Mouse (Mus musculus) thymus, postnatal 10 days (tissue): ENCODE results near the gene Lrrc14b.

Source experiments
- DNase-seq, 2 experiments: peaks; one replicate each; pipeline ENCODE4 v3.0.0; 2021; ENCODE audit warnings: low spot score in 2 of 2

Lrrc14b gene

DNA sequence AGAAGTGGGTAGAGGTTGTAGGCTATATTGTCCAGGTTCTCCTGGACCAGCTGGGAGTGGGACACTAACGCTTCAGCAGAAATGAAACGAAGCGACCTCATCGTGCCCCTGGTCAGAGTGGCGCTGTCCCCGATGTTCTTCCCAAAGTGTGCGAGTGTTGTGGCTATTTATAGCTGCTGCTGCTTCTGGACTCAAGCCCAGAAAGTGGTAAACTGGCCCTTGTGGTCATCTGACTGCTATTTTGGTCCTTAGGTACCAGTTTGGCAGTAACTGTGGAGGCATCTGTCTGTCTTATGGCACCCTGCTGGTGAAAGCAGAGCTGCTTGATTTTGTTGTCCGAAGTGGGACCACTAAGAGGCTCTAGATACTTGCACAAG lies at the start of gene Lrrc14b:
TSS of gene Lrrc14b (minus strand) at position 147 of the 377 bp plus-strand sequence.
- DNase-seq, result no peak

DNA sequence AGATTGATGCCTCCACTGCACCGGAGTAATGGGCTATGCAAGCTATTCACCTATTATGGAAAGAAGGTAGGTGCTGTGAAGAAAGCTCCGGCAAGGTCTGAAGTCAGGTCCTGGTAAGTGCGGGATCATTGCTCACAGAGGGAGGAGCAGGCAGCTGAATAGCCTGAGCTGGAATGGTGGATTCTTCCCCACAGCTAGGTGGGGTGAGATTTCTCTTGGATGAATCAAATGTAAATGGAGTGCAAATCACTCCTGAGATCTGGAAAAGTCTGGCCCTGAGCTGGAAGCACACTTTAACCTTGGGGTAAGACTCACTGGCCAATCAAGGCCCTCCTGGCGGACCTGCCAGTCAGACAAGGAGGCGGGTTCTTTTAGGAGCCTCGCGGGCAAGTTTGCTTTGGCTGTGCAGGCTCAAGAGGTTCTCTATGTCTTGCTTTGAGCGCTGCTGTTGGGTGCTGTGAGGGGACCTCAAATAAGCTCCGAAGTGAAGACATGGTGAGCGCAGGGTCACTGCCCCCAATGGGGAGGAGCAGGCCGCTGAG lies 35.6 kb upstream of the Lrrc14b start, which contains the start of gene Ftl1-ps1:
TSS of gene Ftl1-ps1 (plus strand) at position 397 of the 542 bp plus-strand sequence.
- DNase-seq, result no peak

DNA sequence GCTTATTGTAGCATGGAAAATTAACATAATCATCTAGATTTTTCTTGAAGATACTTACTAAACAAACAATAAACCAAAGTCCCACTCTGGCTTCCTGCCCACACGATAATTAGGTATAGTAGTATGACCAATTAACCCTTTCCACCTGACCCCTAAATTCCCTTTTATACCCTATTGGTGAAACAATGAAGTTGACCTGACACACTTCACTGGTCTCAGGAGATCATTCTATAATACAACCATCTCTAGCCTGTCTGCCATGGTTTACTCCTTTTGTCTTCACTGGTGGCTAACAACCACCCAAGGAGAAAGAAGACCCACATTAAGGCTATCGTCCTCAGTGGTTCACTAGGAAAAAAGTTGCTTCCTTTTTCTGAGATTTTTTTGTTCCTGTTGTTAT lies 27.4 kb upstream of the Lrrc14b start:
- DNase-seq, result no peak

- peak; percentile 28 to 32 for DNase-seq
Observed at GRCm38 (mm10) chr13:74390371-74390990, 26.7 kb upstream of the Lrrc14b start, which contains the start of gene Zfp72. TSS of gene Zfp72 (minus strand) at chr13:74390836.

DNA sequence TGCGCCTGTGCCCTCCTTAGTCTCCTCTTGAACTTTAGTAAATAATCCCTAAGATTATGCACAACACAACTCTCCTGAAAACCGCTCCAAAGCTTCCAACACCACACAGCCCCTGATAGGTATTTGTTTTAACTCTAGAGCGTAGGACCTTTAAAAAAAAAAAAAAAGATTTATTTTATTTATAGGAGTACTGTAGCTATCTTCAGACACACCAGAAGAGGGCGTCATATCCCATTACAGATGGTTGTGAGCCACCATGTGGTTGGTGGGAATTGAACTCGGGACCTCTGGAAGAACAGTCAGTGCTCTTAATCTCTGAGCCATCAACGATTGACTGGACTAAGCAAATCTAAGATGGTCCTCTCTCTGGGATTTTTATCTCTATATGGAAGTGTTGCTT lies 25.9 kb upstream of the Lrrc14b start:
- no peak for DNase-seq

- no peak for DNase-seq
Observed at GRCm38 (mm10) chr13:74382289-74382688, 18.5 kb upstream of the Lrrc14b start.

- DNase-seq, result no peak
Observed at GRCm38 (mm10) chr13:74381533-74382276, 17.9 kb upstream of the Lrrc14b start.

DNA sequence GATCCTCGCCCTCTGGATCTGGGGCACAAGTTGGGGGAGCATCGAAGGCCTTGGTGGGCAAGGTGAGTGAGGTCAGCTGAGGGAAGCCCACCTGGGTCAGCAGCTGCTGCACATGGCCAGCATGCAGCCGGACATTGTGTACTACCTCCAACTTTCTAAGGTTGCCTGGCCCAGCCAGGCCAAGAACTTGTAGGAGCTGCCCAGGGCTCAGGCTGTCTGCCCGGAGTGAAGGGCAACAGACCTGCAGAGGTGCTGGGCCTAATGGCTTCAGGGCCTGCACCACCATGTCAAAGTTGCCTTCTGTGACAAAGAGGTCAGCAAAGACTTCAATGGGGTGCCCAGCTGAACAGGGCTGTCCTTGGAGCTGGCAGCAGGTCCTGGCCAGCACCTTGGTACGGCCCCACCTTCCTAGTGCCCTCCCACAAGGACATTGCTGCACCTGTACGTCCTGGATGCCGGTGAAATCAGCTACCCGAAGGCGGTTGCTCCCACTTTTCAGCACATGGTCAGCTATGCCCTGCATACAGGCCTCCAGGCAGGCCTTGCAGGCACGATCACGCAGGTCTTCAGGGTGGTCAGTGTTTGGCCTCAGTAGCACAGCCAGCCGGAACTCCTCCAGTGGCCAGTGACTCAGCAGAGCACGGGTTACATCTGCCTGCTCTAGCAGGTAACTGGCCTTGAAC lies 488 bp downstream of the Lrrc14b start:
- DNase-seq, result no peak

GRCm38 (mm10) chr13:74362218-74362617 lies 1.6 kb downstream of the Lrrc14b start:
- DNase-seq, result no peak

GRCm38 (mm10) chr13:74356491-74356890 lies 7.3 kb downstream of the Lrrc14b start:
- DNase-seq, result no peak

- DNase-seq, result no peak
Observed at GRCm38 (mm10) chr13:74350435-74350906, 13.3 kb downstream of the Lrrc14b start.

DNA sequence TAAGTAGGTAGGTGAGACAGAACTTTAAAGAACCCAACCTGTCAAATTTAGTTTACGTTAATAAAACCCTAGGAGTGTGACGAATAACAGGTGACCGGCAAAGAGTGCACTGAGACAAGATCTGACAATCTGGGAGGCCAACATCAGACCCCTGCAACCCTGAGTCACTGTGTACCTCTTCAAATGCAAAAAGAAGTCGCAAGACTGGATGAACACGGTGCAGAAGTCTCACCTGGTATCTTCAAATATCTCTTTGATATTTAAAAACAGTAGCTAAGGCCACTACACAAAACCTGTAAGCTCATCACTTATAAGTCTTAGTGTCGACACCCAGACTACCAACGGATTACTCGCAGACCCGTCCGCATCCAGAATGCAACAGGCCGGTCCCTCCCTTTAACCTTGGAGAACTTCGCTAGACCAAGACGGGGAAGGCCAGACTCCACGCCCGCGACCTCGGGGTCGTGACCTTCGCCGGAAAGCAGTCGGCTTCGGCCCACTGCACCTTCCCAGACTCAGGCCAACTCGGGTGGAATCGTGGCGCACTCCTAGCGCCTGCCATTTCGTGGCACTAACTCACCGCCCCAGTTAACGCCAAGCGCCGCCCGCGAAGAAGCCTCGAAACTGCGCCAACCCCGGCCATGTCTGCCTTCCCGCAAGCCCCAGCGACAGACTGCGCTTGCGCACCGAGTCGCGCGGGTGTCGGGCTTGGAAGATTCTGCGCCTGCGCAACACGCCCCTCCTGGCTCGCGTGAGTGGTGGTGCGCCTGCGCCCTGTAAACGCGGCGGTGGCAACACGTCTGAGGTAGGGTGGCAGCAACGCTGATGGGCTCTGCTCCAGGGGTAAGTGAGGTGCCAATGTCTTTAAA lies 14.0 kb downstream of the Lrrc14b start, which contains the start of the genes Sdha and Ccdc127:
TSS of gene Sdha (minus strand) at position 715 of the 869 bp plus-strand sequence.
TSS of gene Ccdc127 (plus strand) at position 744 of the 869 bp plus-strand sequence.
- peak; percentile 94 to 97 for DNase-seq

GRCm38 (mm10) chr13:74341036-74341435 lies 22.8 kb downstream of the Lrrc14b start:
- DNase-seq, result peak; percentile 22 to 63

DNA sequence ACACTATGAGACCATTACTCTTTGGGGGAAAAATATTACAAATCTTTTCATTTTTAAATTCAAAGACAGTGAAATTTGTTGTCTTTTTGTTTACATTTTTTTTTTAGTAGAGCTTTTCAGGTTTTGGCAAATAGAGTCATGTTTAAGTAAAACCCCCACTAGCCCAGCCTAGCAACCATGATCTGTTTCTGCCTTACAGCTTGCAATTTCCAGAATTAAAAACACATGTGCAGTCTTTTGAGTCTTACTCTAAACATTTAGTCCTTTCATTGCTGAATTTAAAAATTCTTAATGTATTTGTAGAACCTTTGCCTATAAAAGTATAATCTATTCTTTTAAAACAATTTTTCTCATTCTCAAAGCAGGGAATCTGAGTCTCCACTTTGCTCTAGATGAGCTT lies 34.5 kb downstream of the Lrrc14b start:
- DNase-seq, result no peak

- DNase-seq, result peak; percentile 83 to 87
Observed at GRCm38 (mm10) chr13:74317170-74317849, 46.5 kb downstream of the Lrrc14b start, which contains the start of gene Pdcd6. TSS of gene Pdcd6 (minus strand) at chr13:74317580.

GRCm38 (mm10) chr13:74316789-74317169 lies 47.0 kb downstream of the Lrrc14b start:
- DNase-seq, result no peak

- no peak for DNase-seq
Observed at GRCm38 (mm10) chr13:74316386-74316785, 47.4 kb downstream of the Lrrc14b start.

- no peak for DNase-seq
Observed at GRCm38 (mm10) chr13:74314616-74315015, 49.2 kb downstream of the Lrrc14b start.
